Mouse (Mus musculus) brain, adult 10 weeks (tissue): ENCODE results near the gene Kcnk5. TPM values are rescaled to one million over a fixed set of nuclear protein-coding genes. Genes with fewer than 3 reads are reported as not detected.

ENCODE experiments used
- polyA plus RNA-seq: library from polyadenylated mRNA; stranded (reverse); fragments of 350-450 nt; fragmentation: Illumina TruSeq; extraction: RNeasy Lipid Tissue Mini Kit (QIAGEN cat#74804); gene quantifications from one replicate; pipeline ENCODE4 v1.2.3, GENCODE M21; 2015; ENCODE audit warnings: low read depth, low replicate concordance

Gene Kcnk5
- 0.42 TPM for polyA plus RNA-seq

DNA sequence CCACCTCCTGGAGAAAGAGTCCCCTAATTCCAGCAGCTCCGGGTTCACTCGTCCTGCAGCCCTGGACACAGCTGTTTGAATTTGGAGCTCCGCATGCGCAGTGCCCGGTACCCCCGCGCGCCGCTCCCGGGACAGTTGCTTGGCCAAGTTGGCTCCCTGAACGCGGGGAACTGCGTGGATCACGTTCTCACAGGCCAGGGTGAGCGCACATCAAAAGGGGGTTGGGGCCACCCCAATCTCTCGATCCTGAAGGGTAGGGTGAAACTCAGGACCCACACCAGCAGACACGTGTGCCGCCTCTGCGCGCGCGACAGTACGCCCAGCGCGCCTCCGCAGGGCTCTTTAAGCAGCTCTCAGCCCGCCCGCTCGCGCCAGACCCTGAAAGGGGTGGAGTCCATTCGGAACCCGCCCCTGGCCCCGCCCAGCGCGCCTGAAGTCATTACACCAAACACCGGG is at the start of gene Kcnk5:
Kcnk5 (minus strand) TSS at position 344 of the 456 bp plus-strand sequence.

DNA sequence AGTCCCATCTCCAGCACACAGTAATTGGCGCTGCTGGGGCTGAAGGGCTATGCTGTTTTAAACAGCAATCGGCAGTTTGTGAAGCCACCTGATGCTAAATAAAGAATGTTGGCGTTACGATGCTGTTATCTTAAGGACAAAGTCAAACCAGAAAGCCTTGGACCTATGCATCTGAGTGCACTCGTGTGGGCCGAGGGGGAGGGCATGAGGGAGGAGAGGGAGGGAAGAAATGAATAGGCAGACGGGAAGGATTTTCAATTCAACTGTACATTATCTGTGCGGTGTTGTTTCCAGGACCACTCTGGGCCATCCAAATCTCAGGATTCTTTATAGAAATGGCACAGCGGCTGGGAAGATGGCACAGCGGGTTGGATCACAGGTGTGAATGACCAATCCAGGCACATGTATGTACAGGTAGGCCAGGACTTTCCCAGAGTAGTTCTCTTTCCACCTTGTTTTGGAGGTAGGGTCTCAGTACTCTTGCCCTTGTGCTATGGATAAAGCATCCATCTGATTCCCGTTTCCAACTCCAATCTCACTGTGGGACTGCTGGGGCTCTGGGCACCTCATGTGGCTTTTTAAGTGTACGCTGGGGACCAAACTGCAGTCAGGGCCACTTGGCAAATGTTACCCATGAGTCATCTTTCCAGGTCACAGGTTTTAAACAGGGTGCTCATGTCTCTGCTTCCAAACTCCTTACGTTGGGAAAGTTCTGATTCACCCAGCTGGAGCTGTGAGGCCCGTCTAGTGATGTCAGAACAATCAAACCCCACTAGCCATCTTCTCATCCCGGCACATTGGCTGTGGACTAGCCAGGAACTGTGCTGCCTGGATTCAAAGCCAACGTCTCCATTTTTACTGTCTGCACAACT is 42.9 kb downstream of the Kcnk5 start, which contains the start of gene Saysd1:
Saysd1 (minus strand) TSS at position 51 of the 872 bp plus-strand sequence.

Other genes starting within 250 kb of the Kcnk5 start
- 225 TPM for gene Gng2, start 204.2 kb downstream of the Kcnk5 start, polyA plus RNA-seq
- 7.0 TPM for gene Saysd1, start 43.3 kb downstream of the Kcnk5 start, polyA plus RNA-seq
- gene Kcnk16, start 87.4 kb upstream of the Kcnk5 start, polyA plus RNA-seq = not detected
- gene Nudt13, start 112.9 kb upstream of the Kcnk5 start, polyA plus RNA-seq = 27.6 TPM
- 47.2 TPM for gene Ecd, start 166.3 kb upstream of the Kcnk5 start, polyA plus RNA-seq
- gene Fam149b, start 166.4 kb upstream of the Kcnk5 start, polyA plus RNA-seq = 40.3 TPM
- 51.1 TPM for gene Dnajc9, start 207.1 kb upstream of the Kcnk5 start, polyA plus RNA-seq
- 61.7 TPM for gene Mrps16, start 211.8 kb upstream of the Kcnk5 start, polyA plus RNA-seq